In the genomic region with DNA sequence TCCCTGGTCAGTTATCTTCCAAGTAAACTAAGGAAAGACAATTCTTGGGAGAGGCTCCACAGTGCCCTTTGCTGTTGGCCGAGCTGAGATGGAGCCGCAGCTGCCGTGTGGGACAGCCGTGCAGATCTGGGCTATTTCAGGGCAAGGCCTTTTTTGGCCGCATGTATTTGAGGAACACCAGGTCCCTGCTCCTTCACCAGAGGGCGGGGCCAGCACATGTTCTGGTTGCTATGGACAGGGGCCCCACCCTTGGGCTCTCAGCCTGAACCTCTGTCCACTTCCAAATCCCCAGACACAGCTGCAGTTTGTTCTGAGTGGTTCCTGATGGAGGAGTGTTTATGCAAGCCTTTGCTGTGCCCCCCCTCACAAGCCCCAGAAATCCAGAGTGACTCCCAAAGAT, we compare ENCODE assay signal across 10 mouse cellular contexts. TPM values are rescaled to one million over a fixed set of nuclear protein-coding genes. Genes with fewer than 3 reads are reported as not detected.
DNase-seq lines count a peak whose midpoint lies in the region; ATAC-seq and TF ChIP-seq lines count a peak whose summit lies in the region.
"Had no signal": no experiment of that assay in that cellular context is flagged by ENCODE, and none has a peak within 500 bp of the region (broad histone marks: within the 10 kb centered on the region; RNA-seq: fewer than 3 reads in every experiment).

No protein-coding gene starts in this region.

- peaks cover 62% of the 10 kb centered on the region for H3K4me1 ChIP-seq in E14TG2a.4 (replicated peaks; ENCODE audit: low read depth, low read length)
- peaks cover 50% of the 10 kb centered on the region for H3K4me1 ChIP-seq in intestine, embryonic 14.5 days (replicated peaks; ENCODE audit: control insufficient read depth, insufficient read depth, low read length)
- H3K4me1 ChIP-seq in lung, embryonic 16.5 days (replicated peaks; ENCODE audit: control insufficient read depth, insufficient read depth, low read length): peaks cover 47% of the 10 kb centered on the region
- peaks cover 36% of the 10 kb centered on the region for H3K4me1 ChIP-seq in midbrain, embryonic 10.5 days

- DNase-seq in gastrocnemius, adult 2 months: peak; percentile 90
- DNase-seq in intestine, embryonic 14.5 days (ENCODE audit: low spot score): no peak
- DNase-seq in embryo, embryonic 9.5 days (ENCODE audit: extremely low spot score): no peak
- DNase-seq in layer of hippocampus, adult 8-10 months (ENCODE audit: low spot score in 2 of 2): no peak
- no peak for DNase-seq in midbrain, embryonic 10.5 days (ENCODE audit: low spot score)
- no peak for DNase-seq in frontal cortex, postnatal 10 days (ENCODE audit: low spot score in 2 of 2)

- peaks cover 2% of the 10 kb centered on the region; the same call in 1 of the 2 replicates for H3K27me3 ChIP-seq in E14TG2a.4 (ENCODE audit: insufficient read depth, low read length)
- H3K27me3 ChIP-seq in intestine, embryonic 14.5 days (replicated peaks; ENCODE audit: control insufficient read depth, insufficient read depth, low read length): no peaks in the 10 kb centered on the region
- H3K27me3 ChIP-seq in lung, embryonic 16.5 days (ENCODE audit: control insufficient read depth, insufficient read depth, low read depth, low read length): no peaks in the 10 kb centered on the region
- peaks cover 22% of the 10 kb centered on the region for H3K27me3 ChIP-seq in midbrain, embryonic 10.5 days (ENCODE audit: low read depth, poor library complexity, severe bottlenecking)

- TF ChIP-seq CTCF in E14TG2a.4 (conservative IDR thresholded peaks at IDR 0.05; ENCODE audit: low read length): no peak
- no peak for TF ChIP-seq CTCF in gastrocnemius, adult 2 months (IDR thresholded peaks at IDR 0.05)

- no peaks in the 10 kb centered on the region for H3K9me3 ChIP-seq in E14TG2a.4 (ENCODE audit: low read length)
- 0 out of 2 replicates have a peak, but pooled peaks cover 3% of the 10 kb centered on the region for H3K9me3 ChIP-seq in intestine, embryonic 14.5 days (ENCODE audit: control insufficient read depth, low read length)
- H3K9me3 ChIP-seq in lung, embryonic 16.5 days (ENCODE audit: control insufficient read depth, low read length): peaks cover 4% of the 10 kb centered on the region
- H3K9me3 ChIP-seq in midbrain, embryonic 10.5 days (replicated peaks): no peaks in the 10 kb centered on the region; the same call in 1 of the 2 replicates
- H3K9me3 ChIP-seq: midbrain, embryonic 15.5 days had no signal

- H3K4me3 ChIP-seq in E14TG2a.4 (replicated peaks; ENCODE audit: low read length): 0 out of 2 replicates have a peak overlapping the region, but pooled peaks have one; percentile 30
- H3K4me3 ChIP-seq in gastrocnemius, adult 2 months: no peak overlapping the region; the same call in 1 of the 2 replicates
- H3K4me3 ChIP-seq in intestine, embryonic 14.5 days (ENCODE audit: low read depth, low read length): no peak overlapping the region
- no peak overlapping the region for H3K4me3 ChIP-seq in lung, embryonic 16.5 days (ENCODE audit: low read length)
- no peak overlapping the region for H3K4me3 ChIP-seq in midbrain, embryonic 10.5 days
- H3K4me3 ChIP-seq: erythroblast, embryonic 14.5 days; midbrain, embryonic 15.5 days had no signal

- peak overlapping the region; percentile 91 for H3K27ac ChIP-seq in gastrocnemius, adult 2 months
- peak overlapping the region; percentile 74; the same call in 1 of the 2 replicates for H3K27ac ChIP-seq in intestine, embryonic 14.5 days (ENCODE audit: low read depth)
- no peak overlapping the region for H3K27ac ChIP-seq in lung, embryonic 16.5 days (ENCODE audit: low read length)
- no peak overlapping the region for H3K27ac ChIP-seq in midbrain, embryonic 10.5 days (replicated peaks)

- WGBS in intestine, embryonic 14.5 days: 26% methylated on average over 6 of the region's 6 CpGs
- 63% methylated on average over 6 of the region's 6 CpGs for WGBS in lung, embryonic 16.5 days
- WGBS in midbrain, embryonic 10.5 days: 93% methylated on average over 6 of the region's 6 CpGs

- ATAC-seq in intestine, embryonic 14.5 days (replicated peaks; ENCODE audit: low FRiP score, low TSS enrichment, low read depth): no peak
- ATAC-seq in lung, embryonic 16.5 days (ENCODE audit: low read depth): peak; percentile 24; the same call in 1 of the 2 replicates
- ATAC-seq: midbrain, embryonic 15.5 days had no signal

- no peak overlapping the region for H3K4me2 ChIP-seq in intestine, embryonic 14.5 days (ENCODE audit: low read length)
- H3K4me2 ChIP-seq in lung, embryonic 16.5 days (ENCODE audit: low read depth, low read length): no peak overlapping the region
- H3K4me2 ChIP-seq: midbrain, embryonic 15.5 days had no signal

- intact Hi-C loops in gastrocnemius, adult 2 months (cut with DNase I): no loop called here

- H3K36me3 ChIP-seq in E14TG2a.4 (ENCODE audit: insufficient read depth, low read length): no peaks in the 10 kb centered on the region
- H3K36me3 ChIP-seq in intestine, embryonic 14.5 days (ENCODE audit: control insufficient read depth, insufficient read depth, low read length): no peaks in the 10 kb centered on the region
- no peaks in the 10 kb centered on the region for H3K36me3 ChIP-seq in lung, embryonic 16.5 days (ENCODE audit: control insufficient read depth, insufficient read depth, low read length)
- no peaks in the 10 kb centered on the region for H3K36me3 ChIP-seq in midbrain, embryonic 10.5 days
- H3K36me3 ChIP-seq: midbrain, embryonic 15.5 days had no signal

- H3K9ac ChIP-seq in intestine, embryonic 14.5 days (ENCODE audit: low read length): no peak overlapping the region
- no peak overlapping the region; the same call in 1 of the 2 replicates for H3K9ac ChIP-seq in lung, embryonic 16.5 days (ENCODE audit: low read length)
- H3K9ac ChIP-seq: midbrain, embryonic 15.5 days had no signal

RNA-seq across cellular contexts. Expression of a gene that starts 13.6 kb away (rescaled TPM):
- 10 to 100 TPM; 77.2 to 81.8 TPM for total RNA-seq in gastrocnemius, adult 2 months (2021)
- 78.0 and 85.0 TPM in 2 replicates for polyA plus RNA-seq in intestine, embryonic 14.5 days (2014; fragmentation: Nextera tagmentation; extraction: Ambion mirVana)
- 95.4 and 98.9 TPM in 2 replicates for polyA plus RNA-seq in lung, embryonic 16.5 days (2015; fragmentation: Nextera tagmentation; extraction: Ambion mirVana)
- 100 to 1,000 TPM; 387 to 440 (median 429) TPM for total RNA-seq in layer of hippocampus, adult 8-10 months (2022)
- polyA plus RNA-seq in midbrain, embryonic 10.5 days (2016; fragmentation: Nextera tagmentation; extraction: Ambion mirVana): 91.8 and 109 TPM in 2 replicates

RNA-seq across cellular contexts. Expression of a gene that starts 22.6 kb away (rescaled TPM):
- under 1 TPM; 0.13 to 0.50 TPM for total RNA-seq in gastrocnemius, adult 2 months (2021)
- 2.6 and 3.5 TPM in 2 replicates for polyA plus RNA-seq in intestine, embryonic 14.5 days (2014; fragmentation: Nextera tagmentation; extraction: Ambion mirVana)
- 7.2 and 8.9 TPM in 2 replicates for polyA plus RNA-seq in lung, embryonic 16.5 days (2015; fragmentation: Nextera tagmentation; extraction: Ambion mirVana)
- 1 to 10 TPM; 1.5 to 3.6 (median 2.3) TPM for total RNA-seq in layer of hippocampus, adult 8-10 months (2022)
- polyA plus RNA-seq in midbrain, embryonic 10.5 days (2016; fragmentation: Nextera tagmentation; extraction: Ambion mirVana): 2.5 and 3.1 TPM in 2 replicates

RNA-seq across cellular contexts. Expression of a gene that starts 26.6 kb away (rescaled TPM):
- 10 to 100 TPM in 1 of 2 experiments, 1 to 10 TPM in 1; 6.0 to 12.2 TPM for total RNA-seq in gastrocnemius, adult 2 months (2021)
- polyA plus RNA-seq in intestine, embryonic 14.5 days (2014; fragmentation: Nextera tagmentation; extraction: Ambion mirVana): 10.8 and 13.1 TPM in 2 replicates
- polyA plus RNA-seq in lung, embryonic 16.5 days (2015; fragmentation: Nextera tagmentation; extraction: Ambion mirVana): 20.4 and 24.8 TPM in 2 replicates
- total RNA-seq in layer of hippocampus, adult 8-10 months (2022): 10 to 100 TPM in 1 of 4 experiments, 1 to 10 TPM in 3; 5.0 to 13.0 (median 8.2) TPM
- polyA plus RNA-seq in midbrain, embryonic 10.5 days (2016; fragmentation: Nextera tagmentation; extraction: Ambion mirVana): 2.7 TPM in 2 replicates

RNA-seq across cellular contexts. Expression of a gene that starts 30.5 kb away (rescaled TPM):
- total RNA-seq in gastrocnemius, adult 2 months (2021): 1 to 10 TPM; 4.2 to 6.6 TPM
- 5.3 and 5.5 TPM in 2 replicates for polyA plus RNA-seq in intestine, embryonic 14.5 days (2014; fragmentation: Nextera tagmentation; extraction: Ambion mirVana)
- polyA plus RNA-seq in lung, embryonic 16.5 days (2015; fragmentation: Nextera tagmentation; extraction: Ambion mirVana): 5.1 and 6.4 TPM in 2 replicates
- total RNA-seq in layer of hippocampus, adult 8-10 months (2022): 1 to 10 TPM; 7.2 to 10.0 (median 7.9) TPM
- 1.4 and 1.8 TPM in 2 replicates for polyA plus RNA-seq in midbrain, embryonic 10.5 days (2016; fragmentation: Nextera tagmentation; extraction: Ambion mirVana)

RNA-seq across cellular contexts. Expression of a gene that starts 38.3 kb away (rescaled TPM):
- total RNA-seq in gastrocnemius, adult 2 months (2021): 10 to 100 TPM; 47.5 to 61.5 TPM
- polyA plus RNA-seq in intestine, embryonic 14.5 days (2014; fragmentation: Nextera tagmentation; extraction: Ambion mirVana): 111 and 113 TPM in 2 replicates
- polyA plus RNA-seq in lung, embryonic 16.5 days (2015; fragmentation: Nextera tagmentation; extraction: Ambion mirVana): 79.3 and 80.6 TPM in 2 replicates
- total RNA-seq in layer of hippocampus, adult 8-10 months (2022): 10 to 100 TPM; 56.1 to 66.6 (median 62.8) TPM
- polyA plus RNA-seq in midbrain, embryonic 10.5 days (2016; fragmentation: Nextera tagmentation; extraction: Ambion mirVana): 113 TPM in 2 replicates

Comparison
In these comparisons a context has a peak if more than half of its experiments do, and no peak if none do; other contexts are left out.
1. H3K27ac ChIP-seq: peak in gastrocnemius, adult 2 months (single experiment) and intestine, embryonic 14.5 days (single experiment); none in lung, embryonic 16.5 days (single experiment) and midbrain, embryonic 10.5 days (single experiment).